Mouse (Mus musculus) embryonic facial prominence, embryonic 11.5 days (tissue): ENCODE measurements around the gene Ptpn1. TPM values are rescaled to one million over a fixed set of nuclear protein-coding genes. Genes with fewer than 3 reads are reported as not detected.

Experiments used
- ATAC-seq: fragments of 200-750 bp; cut with Nextera tagmentation; replicated peaks from 2 replicates; pipeline ENCODE4 v1.8.0; 2017; ENCODE audit warnings: low read depth; ENCODE audit not compliant: insufficient number of reproducible peaks, low FRiP score, low TSS enrichment
- DNase-seq: peaks from one replicate; pipeline ENCODE4 v3.0.0-alpha.2; 2015; ENCODE audit warnings: low spot score
- H3K27ac ChIP-seq: fragments of 300-500 bp; sonication (generic); replicated peaks from 2 replicates; pipeline ENCODE4 v1.5.1; 2014; ENCODE audit warnings: mild to moderate bottlenecking, low read depth, low read length, control low read depth
- H3K27me3 ChIP-seq: fragments of 300-500 bp; sonication (generic); 2 replicates; pipeline ENCODE4 v1.6.1; 2014; ENCODE audit warnings: mild to moderate bottlenecking, low read length, moderate library complexity, mixed read lengths; ENCODE audit not compliant: control insufficient read depth, insufficient read depth
- H3K36me3 ChIP-seq: fragments of 300-500 bp; sonication (generic); replicated peaks from 2 replicates; pipeline ENCODE4 v1.6.1; 2014; ENCODE audit warnings: low read depth, mild to moderate bottlenecking, low read length, moderate library complexity, mixed read lengths; ENCODE audit not compliant: control insufficient read depth, insufficient read depth
- H3K4me1 ChIP-seq: fragments of 300-500 bp; sonication (generic); 2 replicates; pipeline ENCODE4 v1.6.1; 2014; ENCODE audit warnings: low read length, mixed read lengths; ENCODE audit not compliant: control insufficient read depth, insufficient read depth
- H3K4me2 ChIP-seq: fragments of 300-500 bp; sonication (generic); 2 replicates; pipeline ENCODE4 v1.6.1; 2014; ENCODE audit warnings: low read depth, mild to moderate bottlenecking, control low read depth, low read length, moderate library complexity
- H3K4me3 ChIP-seq: fragments of 300-500 bp; sonication (generic); 2 replicates; pipeline ENCODE4 v1.5.1; 2014; ENCODE audit warnings: low read depth, low read length, control low read depth
- H3K9ac ChIP-seq: fragments of 300-500 bp; sonication (generic); replicated peaks from 2 replicates; pipeline ENCODE4 v1.6.1; 2014; ENCODE audit warnings: mild to moderate bottlenecking, control low read depth, low read length
- H3K9me3 ChIP-seq: fragments of 300-500 bp; sonication (generic); replicated peaks from 2 replicates; pipeline ENCODE4 v1.6.1; 2016; ENCODE audit warnings: mild to moderate bottlenecking, low read length, inconsistent platforms, mixed read lengths; ENCODE audit not compliant: control insufficient read depth
- WGBS: fragments of 180-500 bp; shearing (Covaris S2); extraction: QIAGEN DNeasy Blood & Tissue Kit; methylation state at CpG from one replicate; pipeline ENCODE4 v1.1.7; 2014; 5-methylcytosine and 5-hydroxymethylcytosine counted together
- polyA plus RNA-seq: library from polyadenylated mRNA; unstranded; fragments of >200 nt; fragmentation: Nextera tagmentation; extraction: Ambion mirVana; gene quantifications from 2 replicates; pipeline ENCODE4 v1.2.1, GENCODE M21; 2014

The Ptpn1 gene
- polyA plus RNA-seq, 1 experiment from 2014 or later = 56.6 TPM

DNA sequence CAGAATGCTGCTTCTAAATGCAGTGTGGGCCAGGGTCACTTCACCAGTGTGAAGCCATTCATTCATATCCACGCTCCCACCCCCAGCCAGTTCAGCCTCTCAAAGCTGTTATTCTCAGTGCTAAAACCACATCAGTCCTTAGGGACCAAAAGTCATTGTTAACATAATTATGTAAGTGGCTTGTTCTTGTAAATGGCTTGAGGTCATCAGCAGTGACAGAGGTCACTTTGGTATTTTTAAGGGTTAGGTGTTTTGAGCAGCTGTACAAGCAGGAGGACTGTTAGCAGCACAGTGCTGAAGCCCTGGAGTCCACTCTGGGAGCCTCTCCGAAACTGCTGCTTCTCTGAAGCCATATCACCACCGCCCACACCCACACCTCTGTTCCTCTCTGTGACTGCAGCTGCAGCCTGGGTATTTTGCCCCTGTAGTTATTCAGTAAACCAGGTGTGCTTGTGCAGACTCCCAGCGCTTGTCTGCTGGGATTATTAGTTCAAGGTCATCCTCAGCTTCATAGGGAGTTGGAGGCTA lies 27.6 kb downstream of the Ptpn1 start:
- no peaks in the 10 kb centered on the region for H3K9me3 ChIP-seq
- no peak overlapping the region for H3K4me3 ChIP-seq
- DNase-seq = no peak
- no peaks in the 10 kb centered on the region for H3K4me1 ChIP-seq
- no peak overlapping the region for H3K9ac ChIP-seq
- H3K27ac ChIP-seq = no peak overlapping the region
- no peaks in the 10 kb centered on the region; the same call in 1 of the 2 replicates for H3K36me3 ChIP-seq
- H3K27me3 ChIP-seq = no peaks in the 10 kb centered on the region
- no peak overlapping the region for H3K4me2 ChIP-seq
- 65% methylated on average over 4 of the region's 4 CpGs for WGBS
- ATAC-seq = no peak

DNA sequence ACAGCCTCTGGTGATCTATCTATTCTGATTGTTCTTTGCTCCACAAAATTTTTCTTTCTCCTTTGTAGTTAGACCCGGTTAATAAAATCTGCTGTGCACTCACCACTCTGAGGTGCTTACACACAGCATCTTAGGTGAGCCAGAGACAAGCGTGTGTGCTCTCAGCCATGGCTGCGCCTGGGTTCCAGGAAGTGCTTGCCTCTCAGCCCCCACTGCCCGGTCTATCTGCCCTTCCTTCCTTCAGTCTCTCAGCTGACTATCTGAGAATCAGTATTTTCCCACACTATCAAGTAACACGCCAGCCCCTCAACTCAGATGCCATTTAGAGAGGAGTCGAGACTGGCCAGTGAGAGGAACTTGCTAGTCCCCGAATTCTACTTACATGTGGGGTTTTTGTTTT lies 28.1 kb downstream of the Ptpn1 start:
- Histone ChIP-seq H3K4me1 (no peaks in the 10 kb centered on the region), H3K4me2 (no peak overlapping the region), H3K4me3 (no peak overlapping the region), H3K27me3 (no peaks in the 10 kb centered on the region), H3K9ac (no peak overlapping the region), H3K9me3 (no peaks in the 10 kb centered on the region), H3K36me3 (no peaks in the 10 kb centered on the region; the same call in 1 of the 2 replicates), H3K27ac (no peak overlapping the region)
- DNase-seq = no peak
- WGBS = 71% methylated on average over 7 of the region's 7 CpGs
- no peak for ATAC-seq

DNA sequence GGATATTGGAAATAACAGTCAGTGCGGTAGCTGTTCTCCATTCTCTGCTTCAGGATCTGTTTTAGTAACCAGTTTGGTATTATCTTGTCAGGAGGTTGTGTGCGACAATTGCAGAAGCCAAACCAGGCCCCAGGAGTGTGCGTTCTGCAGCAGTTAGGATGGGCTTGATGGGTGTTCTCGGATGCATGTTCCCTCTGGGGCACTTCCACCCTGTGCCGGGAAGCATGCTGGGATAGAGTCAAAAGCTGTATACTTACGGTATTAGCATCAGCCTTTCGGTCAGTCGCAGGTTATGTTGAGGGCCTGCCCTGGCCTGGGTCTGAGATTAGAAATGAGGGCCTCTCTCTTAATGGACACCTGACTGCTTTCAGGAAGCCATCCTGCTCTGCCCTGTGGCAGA lies 28.7 kb downstream of the Ptpn1 start:
- Histone ChIP-seq H3K4me2 (no peak overlapping the region), H3K36me3 (peaks cover 4% of the 10 kb centered on the region), H3K27me3 (no peaks in the 10 kb centered on the region), H3K4me1 (no peaks in the 10 kb centered on the region), H3K27ac (no peak overlapping the region), H3K4me3 (no peak overlapping the region), H3K9me3 (no peaks in the 10 kb centered on the region), H3K9ac (no peak overlapping the region)
- DNase-seq (no peak), ATAC-seq (no peak)
- WGBS = 84% methylated on average over 8 of the region's 8 CpGs

DNA sequence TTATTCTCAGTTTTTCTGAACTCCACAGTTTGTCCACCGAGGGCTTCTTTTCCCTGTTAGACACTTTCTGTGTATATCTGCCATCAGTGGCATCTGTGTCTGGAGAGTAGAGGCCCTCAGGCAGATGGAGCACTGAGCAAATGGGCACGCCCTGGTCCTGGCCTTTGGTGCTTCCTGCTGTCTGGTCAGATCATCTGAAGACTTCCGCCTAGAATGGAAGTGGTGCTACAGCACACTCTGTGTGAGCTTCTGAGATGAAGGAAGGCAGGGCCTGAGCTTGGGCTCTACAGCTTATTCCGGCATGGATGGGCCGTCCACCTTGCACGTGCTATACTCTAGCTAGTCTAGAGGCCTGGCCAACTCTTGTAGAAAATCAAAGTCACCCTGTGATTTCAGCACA lies 30.5 kb downstream of the Ptpn1 start:
- H3K27ac ChIP-seq = no peak overlapping the region
- H3K4me3 ChIP-seq = no peak overlapping the region
- ATAC-seq = no peak
- peaks cover 7% of the 10 kb centered on the region for H3K36me3 ChIP-seq
- no peaks in the 10 kb centered on the region for H3K9me3 ChIP-seq
- no peak overlapping the region for H3K4me2 ChIP-seq
- no peak overlapping the region for H3K9ac ChIP-seq
- WGBS = 87% methylated on average over 6 of the region's 6 CpGs
- no peak for DNase-seq
- H3K4me1 ChIP-seq = no peaks in the 10 kb centered on the region
- no peaks in the 10 kb centered on the region for H3K27me3 ChIP-seq

DNA sequence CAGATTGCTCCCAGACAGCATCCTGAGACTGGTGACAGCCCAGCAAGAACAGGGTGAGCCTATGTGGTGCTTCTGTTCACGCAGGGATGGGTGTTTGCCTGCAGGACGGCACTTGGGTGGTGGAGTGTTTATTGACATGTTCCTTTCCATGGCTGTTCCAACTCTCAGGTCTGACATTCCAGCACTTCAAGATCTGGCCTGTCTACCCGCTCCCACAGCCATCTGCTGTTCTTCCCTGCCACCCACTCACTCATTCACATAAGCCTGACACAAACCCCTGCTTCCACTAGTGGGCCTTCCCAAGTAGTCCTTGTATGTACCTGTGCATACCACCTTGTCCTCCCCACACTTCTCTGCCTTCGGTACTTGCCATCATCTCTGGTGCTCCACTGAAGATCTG lies 31.3 kb downstream of the Ptpn1 start:
- H3K4me2 ChIP-seq = no peak overlapping the region
- ATAC-seq (no peak), DNase-seq (no peak)
- no peak overlapping the region for H3K9ac ChIP-seq
- peaks cover 7% of the 10 kb centered on the region for H3K36me3 ChIP-seq
- H3K9me3 ChIP-seq = no peaks in the 10 kb centered on the region
- no peak overlapping the region for H3K27ac ChIP-seq
- 86% methylated on average over 4 of the region's 4 CpGs for WGBS
- no peaks in the 10 kb centered on the region for H3K4me1 ChIP-seq
- H3K27me3 ChIP-seq = no peaks in the 10 kb centered on the region
- no peak overlapping the region for H3K4me3 ChIP-seq

DNA sequence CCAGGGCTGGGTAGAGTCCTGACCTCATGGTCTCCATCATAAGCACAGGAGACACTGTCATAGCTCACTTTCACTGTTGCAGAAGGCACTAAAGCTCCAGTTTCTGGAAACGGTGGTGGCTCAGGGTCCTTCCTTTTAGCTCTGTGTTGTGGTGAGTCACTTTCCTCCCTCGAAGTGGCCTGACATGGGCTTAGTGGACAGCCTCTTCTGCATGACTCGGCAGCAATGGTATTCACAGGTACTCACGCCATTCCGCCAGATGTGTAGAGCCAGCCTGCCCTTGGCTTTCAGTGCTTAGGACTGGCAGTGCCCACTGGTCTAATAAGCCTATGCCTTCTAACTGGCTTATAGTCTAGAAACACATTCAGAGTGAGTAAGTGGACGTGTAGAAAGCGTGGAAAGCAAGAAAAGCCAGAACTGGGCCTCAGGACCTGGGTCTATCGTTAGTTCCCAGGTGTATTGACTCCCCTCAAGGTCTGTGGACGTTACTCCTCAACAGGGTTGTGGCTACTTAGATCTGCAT lies 32.0 kb downstream of the Ptpn1 start:
- no peak for DNase-seq
- no peaks in the 10 kb centered on the region for H3K4me1 ChIP-seq
- peaks cover 7% of the 10 kb centered on the region for H3K36me3 ChIP-seq
- no peaks in the 10 kb centered on the region for H3K27me3 ChIP-seq
- no peaks in the 10 kb centered on the region for H3K9me3 ChIP-seq
- WGBS = 92% methylated on average over 9 of the region's 9 CpGs
- H3K4me2 ChIP-seq = no peak overlapping the region
- no peak overlapping the region for H3K9ac ChIP-seq
- no peak overlapping the region for H3K27ac ChIP-seq
- H3K4me3 ChIP-seq = no peak overlapping the region
- no peak for ATAC-seq

DNA sequence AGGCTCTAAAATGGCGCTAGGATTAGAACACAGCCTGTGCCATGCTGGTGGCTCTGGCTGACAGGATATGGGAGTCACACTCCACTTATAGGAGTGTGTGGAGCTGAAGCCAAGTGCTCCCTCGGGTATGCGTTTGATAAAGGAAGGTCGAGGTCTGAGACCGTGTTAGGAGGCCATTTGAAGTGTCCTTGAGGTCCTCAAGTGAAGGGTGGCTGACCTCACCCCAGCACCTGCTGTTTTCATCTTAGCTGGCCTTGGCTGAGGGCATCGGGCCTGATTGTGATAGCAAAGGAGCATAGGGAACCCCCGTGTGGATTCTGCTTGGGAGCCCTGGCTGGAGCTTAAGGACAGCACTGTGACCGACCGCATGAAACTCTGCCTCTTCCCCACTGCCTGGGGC lies 32.5 kb downstream of the Ptpn1 start:
- H3K36me3 ChIP-seq = peaks cover 7% of the 10 kb centered on the region
- no peaks in the 10 kb centered on the region for H3K4me1 ChIP-seq
- ATAC-seq = no peak
- 92% methylated on average over 9 of the region's 9 CpGs for WGBS
- no peak for DNase-seq
- no peak overlapping the region for H3K9ac ChIP-seq
- no peaks in the 10 kb centered on the region for H3K27me3 ChIP-seq
- no peak overlapping the region for H3K4me2 ChIP-seq
- no peaks in the 10 kb centered on the region for H3K9me3 ChIP-seq
- no peak overlapping the region for H3K4me3 ChIP-seq
- H3K27ac ChIP-seq = no peak overlapping the region

DNA sequence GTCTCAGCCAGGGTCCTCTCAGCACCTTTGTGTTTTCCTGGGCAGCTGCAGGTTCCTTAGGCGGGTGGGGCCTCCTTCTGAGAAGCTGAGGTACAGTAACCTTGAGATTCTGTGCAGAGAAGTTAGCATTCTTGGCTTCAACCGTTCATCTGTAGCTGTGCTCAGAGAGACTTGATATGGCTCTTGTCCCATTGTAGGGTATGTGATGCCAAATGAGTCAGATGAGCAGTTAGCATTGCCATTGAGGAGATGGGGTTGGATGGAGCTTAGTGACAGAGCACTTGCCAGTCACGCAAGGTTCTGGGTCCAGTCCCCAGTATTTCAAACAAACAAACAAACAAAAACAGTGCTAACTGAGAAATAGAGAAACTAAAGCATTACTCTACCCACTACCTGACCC lies 34.1 kb downstream of the Ptpn1 start:
- no peaks in the 10 kb centered on the region for H3K9me3 ChIP-seq
- 92% methylated on average over 3 of the region's 3 CpGs for WGBS
- no peak overlapping the region for H3K27ac ChIP-seq
- H3K27me3 ChIP-seq = no peaks in the 10 kb centered on the region
- ATAC-seq (no peak), DNase-seq (no peak)
- H3K4me3 ChIP-seq = no peak overlapping the region
- H3K9ac ChIP-seq = no peak overlapping the region
- no peaks in the 10 kb centered on the region for H3K4me1 ChIP-seq
- no peak overlapping the region for H3K4me2 ChIP-seq
- H3K36me3 ChIP-seq = peaks cover 7% of the 10 kb centered on the region
